Mouse (Mus musculus) forebrain, embryonic 14.5 days (tissue): ENCODE measurements around the gene Ass1. TPM values are rescaled to one million over a fixed set of nuclear protein-coding genes. Genes with fewer than 3 reads are reported as not detected.
A peak's percentile ranks its signal among the peaks of the same experiment; 100 is the strongest.

Experiments used
- ATAC-seq: fragments of 200-750 bp; cut with Nextera tagmentation; 2 replicates; pipeline ENCODE4 v1.8.0; 2017; ENCODE audit warnings: mild to moderate bottlenecking, moderate library complexity
- DNase-seq: peaks from one replicate; pipeline ENCODE4 v3.0.0-alpha.2; 2015; ENCODE audit warnings: low spot score
- H3K27ac ChIP-seq: fragments of 300-500 bp; sonication (generic); 2 replicates; pipeline ENCODE4 v1.5.1; 2014; ENCODE audit warnings: low read depth, mild to moderate bottlenecking, control low read depth, low read length, moderate library complexity
- H3K27me3 ChIP-seq: fragments of 300-500 bp; sonication (generic); replicated peaks from 2 replicates; pipeline ENCODE4 v1.6.1; 2014; ENCODE audit warnings: low read length, control low read depth, mixed read lengths; ENCODE audit not compliant: control insufficient read depth, insufficient read depth
- H3K36me3 ChIP-seq: fragments of 300-500 bp; sonication (generic); 2 replicates; pipeline ENCODE4 v1.6.1; 2014; ENCODE audit warnings: low read length, control low read depth; ENCODE audit not compliant: control insufficient read depth, insufficient read depth
- H3K4me1 ChIP-seq: fragments of 300-500 bp; sonication (generic); 2 replicates; pipeline ENCODE4 v1.6.1; 2014; ENCODE audit warnings: antibody characterized with exemption, low read length, control low read depth; ENCODE audit not compliant: control insufficient read depth, insufficient read depth
- H3K4me2 ChIP-seq: fragments of 300-500 bp; sonication (generic); 2 replicates; pipeline ENCODE4 v1.6.1; 2014; ENCODE audit warnings: mild to moderate bottlenecking, control low read depth, low read length
- H3K4me3 ChIP-seq: fragments of 300-500 bp; sonication (generic); 2 replicates; pipeline ENCODE4 v1.5.1; 2014; ENCODE audit warnings: low read depth, low read length, control low read depth
- H3K9ac ChIP-seq: fragments of 300-500 bp; sonication (generic); 2 replicates; pipeline ENCODE4 v1.6.1; 2014; ENCODE audit warnings: mild to moderate bottlenecking, low read length, control low read depth, moderate library complexity
- H3K9me3 ChIP-seq: fragments of 300-500 bp; sonication (generic); replicated peaks from 2 replicates; pipeline ENCODE4 v1.6.1; 2016; ENCODE audit warnings: low read length, control low read depth, mixed read lengths; ENCODE audit not compliant: control insufficient read depth
- WGBS: fragments of 180-500 bp; shearing (Covaris S2); extraction: QIAGEN DNeasy Blood & Tissue Kit; methylation state at CpG from one replicate; pipeline ENCODE4 v1.1.7; 2014; 5-methylcytosine and 5-hydroxymethylcytosine counted together
- polyA plus RNA-seq: library from polyadenylated mRNA; unstranded; fragments of >200 nt; fragmentation: Nextera tagmentation; extraction: Ambion mirVana; gene quantifications from 2 replicates; pipeline ENCODE4 v1.2.1, GENCODE M21; 2014

Ass1 gene
- polyA plus RNA-seq, 1 experiment from 2014 or later = 6.3 TPM

- Histone ChIP-seq H3K9ac (no peak overlapping the region), H3K4me1 (no peaks in the 10 kb centered on the region), H3K4me3 (no peak overlapping the region), H3K27ac (no peak overlapping the region), H3K4me2 (no peak overlapping the region), H3K27me3 (no peaks in the 10 kb centered on the region), H3K9me3 (no peaks in the 10 kb centered on the region), H3K36me3 (no peaks in the 10 kb centered on the region)
- WGBS = 67% methylated on average over 11 of the region's 11 CpGs
- DNase-seq (no peak), ATAC-seq (no peak)
Observed at GRCm38 (mm10) chr2:31442480-31443160, 27.4 kb upstream of the Ass1 start.

GRCm38 (mm10) chr2:31446036-31446435, 24.0 kb upstream of the Ass1 start:
- Histone ChIP-seq H3K36me3 (no peaks in the 10 kb centered on the region), H3K9ac (no peak overlapping the region), H3K27ac (no peak overlapping the region), H3K4me1 (peaks cover 18% of the 10 kb centered on the region), H3K9me3 (no peaks in the 10 kb centered on the region), H3K4me2 (no peak overlapping the region), H3K4me3 (no peak overlapping the region), H3K27me3 (no peaks in the 10 kb centered on the region)
- no peak for ATAC-seq
- WGBS = 70% methylated on average over 4 of the region's 4 CpGs
- DNase-seq = no peak

- H3K4me2 ChIP-seq = no peak overlapping the region
- H3K27me3 ChIP-seq = no peaks in the 10 kb centered on the region
- no peak overlapping the region for H3K4me3 ChIP-seq
- H3K4me1 ChIP-seq = peaks cover 18% of the 10 kb centered on the region
- no peaks in the 10 kb centered on the region for H3K9me3 ChIP-seq
- H3K36me3 ChIP-seq = no peaks in the 10 kb centered on the region
- H3K27ac ChIP-seq = no peak overlapping the region
- DNase-seq = no peak
- H3K9ac ChIP-seq = no peak overlapping the region
- ATAC-seq = no peak
- WGBS = 18% methylated on average over 4 of the region's 4 CpGs
Observed at GRCm38 (mm10) chr2:31446456-31446855, 23.6 kb upstream of the Ass1 start.

DNA sequence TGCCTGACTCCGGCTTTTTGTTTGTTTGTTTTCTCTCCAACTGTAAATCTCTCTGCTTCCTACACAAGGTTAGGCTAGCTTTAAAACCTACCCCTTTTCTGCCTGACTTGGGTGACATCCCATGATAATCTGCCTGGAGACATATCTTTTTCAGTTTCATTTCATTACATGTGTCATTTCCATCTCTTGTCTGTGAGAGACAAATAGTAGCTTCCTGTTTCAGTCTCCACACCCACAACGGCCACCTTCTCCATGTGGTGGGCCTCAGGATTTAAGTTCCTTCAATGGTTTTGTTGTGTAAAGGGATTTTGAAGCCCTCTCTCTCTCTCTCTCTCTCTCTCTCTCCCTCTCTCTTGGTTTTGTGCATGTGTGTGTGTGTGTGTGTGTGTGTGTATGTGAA, 22.5 kb upstream of the Ass1 start:
- DNase-seq (no peak), ATAC-seq (no peak)
- Histone ChIP-seq H3K4me3 (no peak overlapping the region), H3K27me3 (no peaks in the 10 kb centered on the region), H3K4me2 (no peak overlapping the region), H3K27ac (no peak overlapping the region), H3K4me1 (peaks cover 18% of the 10 kb centered on the region), H3K9ac (no peak overlapping the region), H3K36me3 (no peaks in the 10 kb centered on the region), H3K9me3 (no peaks in the 10 kb centered on the region)
- 84% methylated on average over 2 of the region's 2 CpGs for WGBS

- peak; percentile 57 for ATAC-seq
- H3K4me1 ChIP-seq = peaks cover 18% of the 10 kb centered on the region
Observed at GRCm38 (mm10) chr2:31448756-31449440, 21.1 kb upstream of the Ass1 start.

GRCm38 (mm10) chr2:31449441-31449815, 20.6 kb upstream of the Ass1 start:
- Histone ChIP-seq H3K27me3 (no peaks in the 10 kb centered on the region), H3K4me2 (no peak overlapping the region), H3K9ac (no peak overlapping the region), H3K27ac (no peak overlapping the region), H3K4me3 (no peak overlapping the region), H3K4me1 (peaks cover 18% of the 10 kb centered on the region), H3K9me3 (no peaks in the 10 kb centered on the region), H3K36me3 (no peaks in the 10 kb centered on the region)
- DNase-seq (peak; percentile 86), ATAC-seq (peak; percentile 85)
- WGBS = 28% methylated on average over 4 of the region's 4 CpGs

More at GRCm38 (mm10) chr2:31448756-31449440, 21.1 kb upstream of the Ass1 start:
- Histone ChIP-seq H3K9me3 (no peaks in the 10 kb centered on the region), H3K4me3 (no peak overlapping the region), H3K4me2 (no peak overlapping the region), H3K27ac (peak overlapping the region; percentile 16; the same call in 1 of the 2 replicates), H3K9ac (no peak overlapping the region), H3K36me3 (no peaks in the 10 kb centered on the region), H3K27me3 (no peaks in the 10 kb centered on the region)
- 30% methylated on average over 3 of the region's 3 CpGs for WGBS
- peak; percentile 27 for DNase-seq

GRCm38 (mm10) chr2:31449902-31450301, 20.1 kb upstream of the Ass1 start:
- no peaks in the 10 kb centered on the region for H3K27me3 ChIP-seq
- H3K4me3 ChIP-seq = no peak overlapping the region
- no peak for DNase-seq
- H3K27ac ChIP-seq = no peak overlapping the region
- no peak overlapping the region for H3K9ac ChIP-seq
- no peaks in the 10 kb centered on the region for H3K36me3 ChIP-seq
- no peak overlapping the region for H3K4me2 ChIP-seq
- ATAC-seq = peak; percentile 19; the same call in 1 of the 2 replicates
- WGBS = 96% methylated on average over 4 of the region's 4 CpGs
- no peaks in the 10 kb centered on the region for H3K9me3 ChIP-seq
- peaks cover 18% of the 10 kb centered on the region for H3K4me1 ChIP-seq

GRCm38 (mm10) chr2:31450661-31451060, 19.3 kb upstream of the Ass1 start:
- DNase-seq = no peak
- Histone ChIP-seq H3K36me3 (no peaks in the 10 kb centered on the region), H3K9me3 (no peaks in the 10 kb centered on the region), H3K4me1 (peaks cover 18% of the 10 kb centered on the region), H3K27ac (no peak overlapping the region), H3K9ac (no peak overlapping the region), H3K4me3 (no peak overlapping the region), H3K4me2 (no peak overlapping the region), H3K27me3 (no peaks in the 10 kb centered on the region)
- WGBS = 40% methylated on average over 3 of the region's 3 CpGs
- ATAC-seq = no peak

DNA sequence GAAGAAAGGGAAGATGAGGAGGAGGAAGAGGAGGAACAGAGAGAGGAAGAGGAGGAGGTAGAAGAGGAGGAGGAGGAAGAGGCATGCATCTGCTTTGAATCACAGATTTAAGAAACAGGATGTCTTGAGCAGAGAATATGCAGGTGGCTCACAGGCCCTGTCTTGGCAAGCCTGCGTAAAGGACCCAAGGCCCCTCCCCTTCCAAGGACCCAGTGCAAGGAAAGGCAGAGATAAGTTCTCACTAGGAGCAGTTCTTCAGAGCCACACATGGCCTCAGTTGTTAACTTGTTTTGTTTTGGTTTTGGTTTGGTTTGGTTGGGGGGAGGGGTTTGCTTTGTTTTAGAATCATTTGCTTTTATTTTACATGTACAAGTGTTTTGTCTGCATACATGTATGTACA, 18.5 kb upstream of the Ass1 start:
- ATAC-seq (no peak), DNase-seq (no peak)
- 70% methylated on average over 1 of the region's 1 CpGs for WGBS
- peaks cover 18% of the 10 kb centered on the region for H3K4me1 ChIP-seq
- no peak overlapping the region for H3K27ac ChIP-seq
- H3K36me3 ChIP-seq = no peaks in the 10 kb centered on the region
- H3K4me2 ChIP-seq = no peak overlapping the region
- no peak overlapping the region for H3K4me3 ChIP-seq
- no peak overlapping the region for H3K9ac ChIP-seq
- no peaks in the 10 kb centered on the region for H3K9me3 ChIP-seq
- H3K27me3 ChIP-seq = no peaks in the 10 kb centered on the region
